Mouse (Mus musculus) liver, postnatal 0 days (tissue): ENCODE measurements at regions not wholly inside any gene's neighbourhood (a gene's known extent, or its start where the extent isn't known, plus 50 kb on each side); places are given as distances from the start of the nearest gene placed in this dataset.

ENCODE experiments used
- CTCF ChIP-seq: sonication (generic); IDR thresholded peaks from 2 replicates; pipeline ENCODE4 v1.5.1; 2016; ENCODE audit warnings: antibody characterized with exemption, low read depth
- EP300 ChIP-seq: IDR thresholded peaks from 2 replicates; pipeline ENCODE4 v1.6.1; 2016; ENCODE audit warnings: antibody characterized with exemption, low read depth, mild to moderate bottlenecking

DNA sequence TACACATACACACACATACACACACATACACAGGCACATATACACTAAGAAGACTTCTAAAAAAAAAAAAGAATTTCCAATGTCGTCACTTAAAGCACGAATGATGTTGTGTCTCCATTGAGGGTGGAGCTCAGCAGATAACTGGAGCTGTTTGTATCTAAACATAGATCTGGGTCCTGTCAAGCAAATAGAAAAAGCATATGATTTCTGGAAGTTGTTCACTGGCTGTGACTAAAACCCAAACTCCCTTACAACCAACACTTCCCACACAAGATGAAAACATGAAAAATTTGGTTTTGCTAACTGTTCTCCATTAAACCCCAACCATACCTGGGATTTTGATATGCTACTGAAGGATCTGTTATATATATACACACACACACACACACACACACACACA is 58.5 kb upstream of the Map3k1 start:
- TF ChIP-seq CTCF, result no peak
- no peak for TF ChIP-seq EP300
